In genomic region chrX:167276551-167276950, GRCm38 (mm10) we compare ENCODE assay signal across 10 mouse cellular contexts. TPM values are rescaled to one million over a fixed set of nuclear protein-coding genes. Genes with fewer than 3 reads are reported as not detected.
A peak's percentile ranks its signal among the peaks of the same experiment; 100 is the strongest.
DNase-seq lines count a peak whose midpoint lies in the region; ATAC-seq lines count a peak whose summit lies in the region.
"Had no signal": no experiment of that assay in that cellular context is flagged by ENCODE, and none has a peak within 500 bp of the region (broad histone marks: within the 10 kb centered on the region; RNA-seq: fewer than 3 reads in every experiment).

No protein-coding gene starts in this region.

- intact Hi-C loops in left cerebral cortex, postnatal 36 days (cut with DNase I), result loop anchor here (5.0 kb wide), 1 partner anchor 76 kb away; no protein-coding TSS in a partner anchor

- H3K9ac ChIP-seq in lung, embryonic 15.5 days, result no peak overlapping the region
- no peak overlapping the region for H3K9ac ChIP-seq in limb, embryonic 12.5 days (replicated peaks)
- H3K9ac ChIP-seq in stomach, embryonic 14.5 days (replicated peaks; ENCODE audit: low read depth, low read length), result 0 out of 2 replicates have a peak overlapping the region, but pooled peaks have one; percentile 18
- H3K9ac ChIP-seq: liver, embryonic 14.5 days had no signal

- 37% methylated on average over 10 of the region's 10 CpGs for WGBS in lung, embryonic 15.5 days
- WGBS in limb, embryonic 12.5 days, result 44% methylated on average over 10 of the region's 10 CpGs
- 48% methylated on average over 10 of the region's 10 CpGs for whole genome bisulfite sequencing in stomach, embryonic 14.5 days

- peak overlapping the region; percentile 21; the same call in 1 of the 2 replicates for H3K4me3 ChIP-seq in lung, embryonic 15.5 days
- 0 out of 2 replicates have a peak overlapping the region, but pooled peaks have one; percentile 14 for H3K4me3 ChIP-seq in limb, embryonic 12.5 days (replicated peaks)
- 0 out of 2 replicates have a peak overlapping the region, but pooled peaks have one; percentile 9 for H3K4me3 ChIP-seq in stomach, embryonic 14.5 days (ENCODE audit: low read depth, low read length)
- H3K4me3 ChIP-seq: hindbrain, embryonic 10.5 days had no signal

- peak; percentile 4 for DNase-seq in embryo, embryonic 10 days (ENCODE audit: low spot score)
- DNase-seq in embryo, embryonic 9.5 days (ENCODE audit: extremely low spot score), result no peak
- no peak for DNase-seq in lung, postnatal 4 days
- DNase-seq in left cerebral cortex, postnatal 36 days (ENCODE audit: low spot score in 2 of 2), result no peak
- no peak for DNase-seq in right cerebral cortex, postnatal 14 days

- H3K27me3 ChIP-seq in lung, embryonic 15.5 days, result no peaks in the 10 kb centered on the region
- peaks cover 22% of the 10 kb centered on the region for H3K27me3 ChIP-seq in limb, embryonic 12.5 days
- no peaks in the 10 kb centered on the region for H3K27me3 ChIP-seq in stomach, embryonic 14.5 days (ENCODE audit: control insufficient read depth, insufficient read depth, low read length)

- H3K4me1 ChIP-seq in lung, embryonic 15.5 days, result no peaks in the 10 kb centered on the region
- no peaks in the 10 kb centered on the region for H3K4me1 ChIP-seq in limb, embryonic 12.5 days (replicated peaks)
- H3K4me1 ChIP-seq in stomach, embryonic 14.5 days (ENCODE audit: control insufficient read depth, insufficient read depth, low read length), result no peaks in the 10 kb centered on the region
- H3K4me1 ChIP-seq: hindbrain, embryonic 10.5 days had no signal

- ATAC-seq in lung, embryonic 15.5 days (ENCODE audit: borderline replicate concordance, extremely low read depth, low FRiP score, low TSS enrichment), result no peak
- no peak for ATAC-seq in limb, embryonic 12.5 days (ENCODE audit: insufficient number of reproducible peaks, insufficient read depth, low FRiP score, low TSS enrichment, low read depth)
- peak; percentile 46; the same call in 1 of the 2 replicates for ATAC-seq in stomach, embryonic 14.5 days (ENCODE audit: insufficient number of reproducible peaks, insufficient read depth, low FRiP score, low read depth)

- no peak overlapping the region for H3K27ac ChIP-seq in lung, embryonic 15.5 days
- H3K27ac ChIP-seq in limb, embryonic 12.5 days, result no peak overlapping the region
- H3K27ac ChIP-seq in stomach, embryonic 14.5 days (ENCODE audit: low read length), result no peak overlapping the region
- H3K27ac ChIP-seq: hindbrain, embryonic 10.5 days; liver, embryonic 14.5 days had no signal

- peak overlapping the region; percentile 38 for H3K4me2 ChIP-seq in lung, embryonic 15.5 days
- peak overlapping the region; percentile 34 for H3K4me2 ChIP-seq in limb, embryonic 12.5 days
- H3K4me2 ChIP-seq in stomach, embryonic 14.5 days (replicated peaks; ENCODE audit: low read depth, low read length), result peak overlapping the region; percentile 37

- no peaks in the 10 kb centered on the region for H3K36me3 ChIP-seq in lung, embryonic 15.5 days
- no peaks in the 10 kb centered on the region for H3K36me3 ChIP-seq in limb, embryonic 12.5 days
- H3K36me3 ChIP-seq in stomach, embryonic 14.5 days (ENCODE audit: control insufficient read depth, insufficient read depth, low read length), result no peaks in the 10 kb centered on the region
- H3K36me3 ChIP-seq: hindbrain, embryonic 10.5 days had no signal

- no peaks in the 10 kb centered on the region for H3K9me3 ChIP-seq in lung, embryonic 15.5 days
- H3K9me3 ChIP-seq in limb, embryonic 12.5 days, result no peaks in the 10 kb centered on the region
- H3K9me3 ChIP-seq in stomach, embryonic 14.5 days (ENCODE audit: control insufficient read depth, low read depth, low read length), result no peaks in the 10 kb centered on the region
- H3K9me3 ChIP-seq: hindbrain, embryonic 10.5 days had no signal

RNA-seq across cellular contexts. Expression of gene Tlr8, which starts 12.4 kb away (rescaled TPM):
- 0.66 and 0.89 TPM in 2 replicates for polyA plus RNA-seq in lung, embryonic 15.5 days (2015; fragmentation: Nextera tagmentation; extraction: Ambion mirVana)
- polyA plus RNA-seq in limb, embryonic 12.5 days (2016; fragmentation: Nextera tagmentation; extraction: Ambion mirVana), result 0.14 and 0.32 TPM in 2 replicates
- 0.20 and 0.62 TPM in 2 replicates for polyA plus RNA-seq in stomach, embryonic 14.5 days (2014; fragmentation: Nextera tagmentation; extraction: Ambion mirVana)
- total RNA-seq in left cerebral cortex, postnatal 36 days (2021), result under 1 TPM; 0.12 to 0.16 TPM

RNA-seq across cellular contexts. Expression of gene Tlr7, which starts 53.8 kb away (rescaled TPM):
- 0.38 and 0.93 TPM in 2 replicates for polyA plus RNA-seq in lung, embryonic 15.5 days (2015; fragmentation: Nextera tagmentation; extraction: Ambion mirVana)
- polyA plus RNA-seq in limb, embryonic 12.5 days (2016; fragmentation: Nextera tagmentation; extraction: Ambion mirVana), result 0.54 TPM in 2 replicates
- 0.88 and 0.97 TPM in 2 replicates for polyA plus RNA-seq in stomach, embryonic 14.5 days (2014; fragmentation: Nextera tagmentation; extraction: Ambion mirVana)
- 1 to 10 TPM; 3.3 to 4.9 TPM for total RNA-seq in left cerebral cortex, postnatal 36 days (2021)
